Mouse (Mus musculus) liver, adult 2 months (tissue): ENCODE results near the gene Idh2. TPM values are rescaled to one million over a fixed set of nuclear protein-coding genes. Genes with fewer than 3 reads are reported as not detected.
"Not testable (repeated sequence)": the region's sequence is repeated elsewhere in the genome, so short reads cannot be mapped to it uniquely, and the experiment has no call there.

Experiments used
- DNase-seq: peaks from one replicate; pipeline ENCODE4 v3.0.0-alpha.2; 2011; ENCODE audit warnings: low read depth, low spot score; ENCODE audit errors: extremely low read depth
- H3K27ac ChIP-seq: fragments of 200-500 bp; replicated peaks from 2 replicates; pipeline ENCODE4 v1.5.1; 2012; ENCODE audit warnings: low read depth, mild to moderate bottlenecking, control low read depth, inconsistent platforms, low read length; ENCODE audit not compliant: insufficient read depth
- H3K27me3 ChIP-seq: fragments of 200-500 bp; 2 replicates; pipeline ENCODE4 v1.6.1; 2012; ENCODE audit warnings: mild to moderate bottlenecking, moderate library complexity, low read length, inconsistent platforms; ENCODE audit not compliant: control insufficient read depth, insufficient read depth
- H3K36me3 ChIP-seq: fragments of 200-500 bp; 2 replicates; pipeline ENCODE4 v1.6.1; 2012; ENCODE audit warnings: low read length, inconsistent platforms; ENCODE audit not compliant: control insufficient read depth, insufficient read depth
- H3K4me1 ChIP-seq: fragments of 200-500 bp; 2 replicates; pipeline ENCODE4 v1.6.1; 2011; ENCODE audit warnings: low read length; ENCODE audit not compliant: control insufficient read depth, insufficient read depth
- H3K4me3 ChIP-seq: fragments of 200-500 bp; 2 replicates; pipeline ENCODE4 v1.5.1; 2011; ENCODE audit warnings: low read depth, mild to moderate bottlenecking, control low read depth, low read length, moderate library complexity; ENCODE audit not compliant: insufficient read depth
- H3K79me2 ChIP-seq: fragments of 200-500 bp; 2 replicates; pipeline ENCODE4 v1.6.1; 2012; ENCODE audit warnings: inconsistent platforms, mild to moderate bottlenecking, low read length, moderate library complexity; ENCODE audit not compliant: control insufficient read depth, insufficient read depth
- H3K9ac ChIP-seq: fragments of 200-500 bp; 2 replicates; pipeline ENCODE4 v1.6.1; 2012; ENCODE audit warnings: low read depth, mild to moderate bottlenecking, control low read depth, inconsistent platforms, low read length
- CTCF ChIP-seq: fragments of 200-500 bp; IDR thresholded peaks from 2 replicates; pipeline ENCODE4 v1.5.1; 2011; ENCODE audit warnings: low read depth, low read length, control low read depth
- POLR2A ChIP-seq: fragments of 200-500 bp; IDR thresholded peaks from 2 replicates; pipeline ENCODE4 v1.6.1; 2011; ENCODE audit warnings: low read length, control low read depth; ENCODE audit not compliant: insufficient read depth; ENCODE audit errors: extremely low read depth
- WGBS: fragments of 180-500 bp; shearing (Covaris S2); methylation state at CpG from one replicate; pipeline ENCODE4 v1.1.7; 2018; 5-methylcytosine and 5-hydroxymethylcytosine counted together
- polyA plus RNA-seq: library from polyadenylated mRNA; depleted of rRNA; stranded (reverse); fragments of >200 nt; gene quantifications from 2 replicates; pipeline ENCODE4 v1.2.3, GENCODE M21; 2012
- total RNA-seq: library from RNA; depleted of rRNA; stranded (reverse); fragments of >200 nt; gene quantifications from 2 replicates; pipeline ENCODE4 v1.2.3, GENCODE M21; 2014

Gene Idh2
- total and polyA plus RNA-seq, 2 experiments, result 163 to 177 TPM

GRCm38 (mm10) chr7:80132541-80132940 lies 17.3 kb upstream of the Idh2 start:
- Histone ChIP-seq H3K9ac (no peak overlapping the region), H3K27ac (no peak overlapping the region), H3K79me2 (no peaks in the 10 kb centered on the region), H3K4me1 (peaks cover 21% of the 10 kb centered on the region), H3K36me3 (no peaks in the 10 kb centered on the region), H3K27me3 (no peaks in the 10 kb centered on the region), H3K4me3 (no peak overlapping the region)
- no peak for DNase-seq
- TF ChIP-seq POLR2A (no peak), CTCF (peak; percentile 82)
- 74% methylated on average over 9 of the region's 9 CpGs for WGBS

GRCm38 (mm10) chr7:80131315-80131714 lies 16.1 kb upstream of the Idh2 start:
- not testable (repeated sequence) for H3K4me3 ChIP-seq, H3K36me3 ChIP-seq, H3K79me2 ChIP-seq, H3K27me3 ChIP-seq, H3K9ac ChIP-seq, H3K27ac ChIP-seq, DNase-seq
- peaks cover 21% of the 10 kb centered on the region for H3K4me1 ChIP-seq
- WGBS, result 70% methylated on average over 7 of the region's 7 CpGs

- Histone ChIP-seq H3K36me3 (no peaks in the 10 kb centered on the region), H3K4me1 (peaks cover 21% of the 10 kb centered on the region), H3K4me3 (no peak overlapping the region), H3K9ac (peak overlapping the region; percentile 30), H3K27ac (peak overlapping the region; percentile 80), H3K79me2 (no peaks in the 10 kb centered on the region), H3K27me3 (no peaks in the 10 kb centered on the region)
- 23% methylated on average over 12 of the region's 12 CpGs for WGBS
- DNase-seq, result peak; percentile 98
- peak; percentile 37; the same call in 1 of the 2 replicates for TF ChIP-seq POLR2A
- TF ChIP-seq CTCF, result no peak
Observed at GRCm38 (mm10) chr7:80130344-80131055, 15.3 kb upstream of the Idh2 start.

GRCm38 (mm10) chr7:80129278-80129677 lies 14.1 kb upstream of the Idh2 start:
- Histone ChIP-seq H3K9ac (0 out of 2 replicates have a peak overlapping the region, but pooled peaks have one; percentile 23), H3K79me2 (no peaks in the 10 kb centered on the region), H3K27ac (peak overlapping the region; percentile 91), H3K4me3 (no peak overlapping the region), H3K4me1 (peaks cover 13% of the 10 kb centered on the region), H3K27me3 (no peaks in the 10 kb centered on the region), H3K36me3 (no peaks in the 10 kb centered on the region)
- TF ChIP-seq POLR2A (no peak), CTCF (no peak)
- 16% methylated on average over 4 of the region's 4 CpGs for whole genome bisulfite sequencing
- peak; percentile 97 for DNase-seq

- 84% methylated on average over 2 of the region's 2 CpGs for WGBS
- TF ChIP-seq CTCF (no peak), POLR2A (no peak)
- no peaks in the 10 kb centered on the region for H3K36me3 ChIP-seq
- H3K4me1 ChIP-seq, result peaks cover 2% of the 10 kb centered on the region; the same call in 1 of the 2 replicates
- H3K9ac ChIP-seq, result no peak overlapping the region
- H3K4me3 ChIP-seq, result no peak overlapping the region
- no peaks in the 10 kb centered on the region for H3K27me3 ChIP-seq
- H3K27ac ChIP-seq, result no peak overlapping the region
- DNase-seq, result no peak
- no peaks in the 10 kb centered on the region for H3K79me2 ChIP-seq
Observed at GRCm38 (mm10) chr7:80123672-80124071, 8.5 kb upstream of the Idh2 start.

- 44% methylated on average over 4 of the region's 4 CpGs for WGBS
- DNase-seq, result no peak
Observed at GRCm38 (mm10) chr7:80123115-80123514, 7.9 kb upstream of the Idh2 start.

More at GRCm38 (mm10) chr7:80123115-80123514, 7.9 kb upstream of the Idh2 start:
- H3K27ac ChIP-seq, result no peak overlapping the region
- H3K27me3 ChIP-seq, result no peaks in the 10 kb centered on the region
- H3K4me1 ChIP-seq, result peaks cover 2% of the 10 kb centered on the region; the same call in 1 of the 2 replicates
- TF ChIP-seq POLR2A (no peak), CTCF (no peak)
- no peak overlapping the region for H3K4me3 ChIP-seq
- H3K79me2 ChIP-seq, result no peaks in the 10 kb centered on the region
- no peaks in the 10 kb centered on the region for H3K36me3 ChIP-seq
- no peak overlapping the region for H3K9ac ChIP-seq
